In the genomic region with DNA sequence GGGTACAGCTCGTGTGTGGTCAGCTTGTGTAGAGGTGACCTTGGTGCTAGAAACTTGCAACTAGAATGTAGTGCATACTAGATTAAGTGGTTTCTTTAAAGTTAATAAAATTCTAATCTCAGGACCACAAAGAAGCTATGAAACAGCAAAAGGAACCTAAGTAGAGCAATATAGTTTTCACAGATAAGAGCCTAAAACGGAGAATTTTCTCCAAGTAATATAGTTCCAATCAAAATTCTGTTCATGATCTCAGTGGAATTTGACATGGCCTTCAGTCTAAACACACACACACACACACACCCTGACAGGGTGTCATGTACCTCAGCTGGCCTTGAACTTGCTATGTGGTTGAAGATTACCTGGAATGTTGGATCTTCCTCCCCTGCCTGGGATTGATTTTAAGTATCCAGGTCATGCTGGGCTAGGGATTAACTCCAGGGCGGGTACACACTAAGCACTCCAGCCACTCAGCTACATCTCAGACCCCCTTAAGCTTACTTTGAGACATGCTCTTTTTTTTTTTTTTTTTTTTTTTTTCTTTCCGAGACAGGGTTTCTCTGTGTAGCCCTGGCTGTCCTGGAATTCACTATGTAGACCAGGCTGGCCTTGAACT, we compare ENCODE assay signal across 8 mouse cellular contexts. TPM values are rescaled to one million over a fixed set of nuclear protein-coding genes. Genes with fewer than 3 reads are reported as not detected.
DNase-seq lines count a peak whose midpoint lies in the region; ATAC-seq and TF ChIP-seq lines count a peak whose summit lies in the region.

No protein-coding gene starts in this region.

- no peak for TF ChIP-seq EP300 in lung, postnatal 0 days (IDR thresholded peaks at IDR 0.05)

- peaks cover 10% of the 10 kb centered on the region; the same call in 1 of the 2 replicates for H3K36me3 ChIP-seq in lung, postnatal 0 days (ENCODE audit: insufficient read depth, low read length)
- H3K36me3 ChIP-seq in forebrain, embryonic 10.5 days (replicated peaks): peaks cover 78% of the 10 kb centered on the region
- peaks cover 65% of the 10 kb centered on the region for H3K36me3 ChIP-seq in limb, embryonic 13.5 days
- H3K36me3 ChIP-seq in stomach, embryonic 14.5 days (ENCODE audit: control insufficient read depth, insufficient read depth, low read length): peaks cover 47% of the 10 kb centered on the region

- H3K4me2 ChIP-seq in lung, postnatal 0 days (replicated peaks; ENCODE audit: low read depth, low read length): peak overlapping the region; percentile 69
- peak overlapping the region; percentile 91 for H3K4me2 ChIP-seq in limb, embryonic 13.5 days (replicated peaks)
- peak overlapping the region; percentile 78 for H3K4me2 ChIP-seq in stomach, embryonic 14.5 days (replicated peaks; ENCODE audit: low read depth, low read length)

- peak overlapping the region; percentile 92; the same call in 1 of the 2 replicates for H3K27ac ChIP-seq in lung, postnatal 0 days (ENCODE audit: low read length)
- H3K27ac ChIP-seq in forebrain, embryonic 10.5 days: peak overlapping the region; percentile 93; the same call in 1 of the 2 replicates
- peak overlapping the region; percentile 92; the same call in 1 of the 2 replicates for H3K27ac ChIP-seq in limb, embryonic 13.5 days
- peak overlapping the region; percentile 91; the same call in 1 of the 2 replicates for H3K27ac ChIP-seq in stomach, embryonic 14.5 days (ENCODE audit: low read length)

- no peak overlapping the region for H3K4me3 ChIP-seq in lung, postnatal 0 days (ENCODE audit: low read depth, low read length)
- peak overlapping the region; percentile 96 for H3K4me3 ChIP-seq in forebrain, embryonic 10.5 days
- H3K4me3 ChIP-seq in limb, embryonic 13.5 days: peak overlapping the region; percentile 80
- H3K4me3 ChIP-seq in stomach, embryonic 14.5 days (ENCODE audit: low read depth, low read length): peak overlapping the region; percentile 97

- H3K27me3 ChIP-seq in lung, postnatal 0 days (replicated peaks; ENCODE audit: insufficient read depth, low read length): no peaks in the 10 kb centered on the region
- H3K27me3 ChIP-seq in forebrain, embryonic 10.5 days (ENCODE audit: poor library complexity, severe bottlenecking): no peaks in the 10 kb centered on the region
- no peaks in the 10 kb centered on the region for H3K27me3 ChIP-seq in limb, embryonic 13.5 days
- H3K27me3 ChIP-seq in stomach, embryonic 14.5 days (ENCODE audit: control insufficient read depth, insufficient read depth, low read length): no peaks in the 10 kb centered on the region

- no peak for ATAC-seq in lung, postnatal 0 days
- ATAC-seq in limb, embryonic 13.5 days (ENCODE audit: low FRiP score, low read depth): no peak
- no peak for ATAC-seq in stomach, embryonic 14.5 days (ENCODE audit: insufficient number of reproducible peaks, insufficient read depth, low FRiP score, low read depth)

- no peak for TF ChIP-seq CTCF in lung, postnatal 0 days (IDR thresholded peaks at IDR 0.05)

- DNase-seq in lung, postnatal 0 days (ENCODE audit: low spot score): no peak
- DNase-seq in lung, postnatal 10 days: no peak
- DNase-seq in forebrain, embryonic 10.5 days (ENCODE audit: extremely low spot score, low spot score): no peak
- DNase-seq in layer of hippocampus, adult 8-10 months (ENCODE audit: low spot score in 2 of 2): no peak
- no peak for DNase-seq in Muller cell, postnatal 12 days (ENCODE audit: inconsistent ontology term)
- DNase-seq in cerebellum, adult 9-10 months: no peak

- H3K9ac ChIP-seq in lung, postnatal 0 days (replicated peaks; ENCODE audit: low read depth): no peak overlapping the region
- peak overlapping the region; percentile 73; the same call in 1 of the 2 replicates for H3K9ac ChIP-seq in limb, embryonic 13.5 days
- H3K9ac ChIP-seq in stomach, embryonic 14.5 days (replicated peaks; ENCODE audit: low read depth, low read length): peak overlapping the region; percentile 46; the same call in 1 of the 2 replicates

- no peaks in the 10 kb centered on the region for H3K9me3 ChIP-seq in lung, postnatal 0 days (ENCODE audit: low read length)
- no peaks in the 10 kb centered on the region for H3K9me3 ChIP-seq in forebrain, embryonic 10.5 days
- no peaks in the 10 kb centered on the region for H3K9me3 ChIP-seq in limb, embryonic 13.5 days
- no peaks in the 10 kb centered on the region for H3K9me3 ChIP-seq in stomach, embryonic 14.5 days (ENCODE audit: control insufficient read depth, low read depth, low read length)

- no peaks in the 10 kb centered on the region for H3K4me1 ChIP-seq in lung, postnatal 0 days (ENCODE audit: insufficient read depth, low read depth, low read length)
- peaks cover 33% of the 10 kb centered on the region for H3K4me1 ChIP-seq in forebrain, embryonic 10.5 days
- H3K4me1 ChIP-seq in limb, embryonic 13.5 days: peaks cover 20% of the 10 kb centered on the region
- peaks cover 7% of the 10 kb centered on the region; the same call in 1 of the 2 replicates for H3K4me1 ChIP-seq in stomach, embryonic 14.5 days (ENCODE audit: control insufficient read depth, insufficient read depth, low read length)

- 46% methylated on average over 4 of the region's 4 CpGs for WGBS in lung, postnatal 0 days
- 51% methylated on average over 4 of the region's 4 CpGs for WGBS in forebrain, embryonic 10.5 days
- 44% methylated on average over 4 of the region's 4 CpGs for WGBS in limb, embryonic 13.5 days
- 38% methylated on average over 4 of the region's 4 CpGs for WGBS in stomach, embryonic 14.5 days

RNA-seq across cellular contexts. Expression of a gene that starts 1.2 kb away (rescaled TPM):
- polyA plus RNA-seq in lung, postnatal 0 days (2015; fragmentation: Nextera tagmentation; extraction: Ambion mirVana): 997 and 1,182 TPM in 2 replicates
- 1,247 and 1,263 TPM in 2 replicates for polyA plus RNA-seq in forebrain, embryonic 10.5 days (2016; fragmentation: Nextera tagmentation; extraction: Ambion mirVana)
- 1,317 and 1,413 TPM in 2 replicates for polyA plus RNA-seq in limb, embryonic 13.5 days (2015; fragmentation: Nextera tagmentation; extraction: Ambion mirVana)
- 1,594 and 1,757 TPM in 2 replicates for polyA plus RNA-seq in stomach, embryonic 14.5 days (2014; fragmentation: Nextera tagmentation; extraction: Ambion mirVana)
- 1,000 to 10,000 TPM; 1,353 to 1,799 (median 1,659) TPM for total RNA-seq in layer of hippocampus, adult 8-10 months (2022)

RNA-seq across cellular contexts. Expression of a gene that starts 31.1 kb away (rescaled TPM):
- polyA plus RNA-seq in lung, postnatal 0 days (2015; fragmentation: Nextera tagmentation; extraction: Ambion mirVana): 7.7 and 11.0 TPM in 2 replicates
- polyA plus RNA-seq in forebrain, embryonic 10.5 days (2016; fragmentation: Nextera tagmentation; extraction: Ambion mirVana): 132 and 135 TPM in 2 replicates
- polyA plus RNA-seq in limb, embryonic 13.5 days (2015; fragmentation: Nextera tagmentation; extraction: Ambion mirVana): 112 and 116 TPM in 2 replicates
- 127 and 140 TPM in 2 replicates for polyA plus RNA-seq in stomach, embryonic 14.5 days (2014; fragmentation: Nextera tagmentation; extraction: Ambion mirVana)
- total RNA-seq in layer of hippocampus, adult 8-10 months (2022): 1 to 10 TPM in 3 of 4 experiments, under 1 TPM in 1; 0.91 to 2.7 (median 1.9) TPM
